Mouse (Mus musculus) 3T3-L1 (cell line): ENCODE measurements around the gene Galr3.

Experiments used
- DNase-seq: peaks from one replicate; pipeline ENCODE4 v3.0.0-alpha.2; 2015; ENCODE audit warnings: low read depth, low spot score

Galr3 gene

DNA sequence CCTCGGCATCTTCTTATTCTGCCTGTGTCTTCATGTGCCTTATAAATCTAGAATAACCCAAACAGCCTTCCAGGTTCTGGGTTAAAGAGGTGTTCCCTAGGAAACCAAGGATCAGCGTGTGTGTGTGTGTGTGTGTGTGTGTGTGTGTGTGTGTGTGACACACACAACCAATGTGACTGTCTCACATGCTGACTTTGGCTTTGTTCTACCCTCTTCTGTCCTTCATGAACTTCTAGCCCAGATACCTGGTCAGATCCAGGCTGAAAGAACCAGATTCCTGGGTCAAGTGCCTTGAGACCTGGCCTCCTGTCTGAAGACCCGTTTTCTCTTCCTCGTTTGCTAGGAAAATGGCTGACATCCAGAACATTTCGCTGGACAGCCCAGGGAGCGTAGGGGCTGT is at the start of gene Galr3:
Gene Galr3 (plus strand): TSS at position 301 of the 400 bp plus-strand sequence.
- no peak for DNase-seq

DNA sequence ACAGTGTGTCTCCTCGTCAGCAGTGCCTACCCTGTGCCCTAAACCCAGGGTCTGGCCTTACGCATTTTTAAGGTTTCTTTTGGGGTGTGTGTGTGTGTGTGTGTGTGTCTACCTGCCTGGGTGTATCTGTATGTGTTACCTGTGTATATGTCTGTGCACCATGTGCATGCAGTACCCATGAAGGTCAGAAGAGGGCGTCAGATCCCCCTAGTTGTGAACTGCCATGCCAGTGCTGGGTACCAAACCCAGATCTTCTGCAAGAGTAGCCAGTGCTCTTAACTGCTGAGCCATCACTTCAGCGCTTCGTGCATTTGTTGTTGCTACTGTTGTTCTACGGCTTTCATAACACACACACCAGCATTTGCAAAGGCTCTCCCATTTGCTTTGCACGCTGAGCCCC is 49.5 kb upstream of the Galr3 start:
- peak; percentile 9 for DNase-seq

DNA sequence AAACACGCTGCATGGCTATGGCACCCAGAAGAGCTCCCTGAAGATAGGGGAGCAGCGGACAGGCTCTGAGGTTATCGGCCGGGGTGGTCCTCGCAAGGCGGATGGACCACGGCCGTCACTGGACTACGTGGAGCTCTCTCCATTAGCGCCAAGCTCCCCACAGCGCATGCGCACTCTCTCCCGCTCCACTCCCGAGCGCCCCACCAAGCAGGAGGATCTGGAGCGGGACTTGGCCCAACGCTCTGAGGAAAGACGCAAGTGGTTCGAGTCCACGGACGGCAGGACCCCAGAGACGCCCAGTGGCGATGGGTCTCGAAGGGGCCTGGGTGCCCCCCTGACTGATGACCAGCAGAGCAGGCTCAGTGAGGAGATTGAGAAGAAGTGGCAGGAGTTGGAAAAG is 48.8 kb upstream of the Galr3 start:
- DNase-seq, result no peak

GRCm38 (mm10) chr15:78995916-78996315 is 45.8 kb upstream of the Galr3 start:
- no peak for DNase-seq

GRCm38 (mm10) chr15:78996663-78997062 is 45.0 kb upstream of the Galr3 start:
- no peak for DNase-seq

- DNase-seq, result no peak
Measured at GRCm38 (mm10) chr15:78998348-78998747, 43.3 kb upstream of the Galr3 start.

GRCm38 (mm10) chr15:78999586-78999985 is 42.1 kb upstream of the Galr3 start:
- DNase-seq, result no peak

DNA sequence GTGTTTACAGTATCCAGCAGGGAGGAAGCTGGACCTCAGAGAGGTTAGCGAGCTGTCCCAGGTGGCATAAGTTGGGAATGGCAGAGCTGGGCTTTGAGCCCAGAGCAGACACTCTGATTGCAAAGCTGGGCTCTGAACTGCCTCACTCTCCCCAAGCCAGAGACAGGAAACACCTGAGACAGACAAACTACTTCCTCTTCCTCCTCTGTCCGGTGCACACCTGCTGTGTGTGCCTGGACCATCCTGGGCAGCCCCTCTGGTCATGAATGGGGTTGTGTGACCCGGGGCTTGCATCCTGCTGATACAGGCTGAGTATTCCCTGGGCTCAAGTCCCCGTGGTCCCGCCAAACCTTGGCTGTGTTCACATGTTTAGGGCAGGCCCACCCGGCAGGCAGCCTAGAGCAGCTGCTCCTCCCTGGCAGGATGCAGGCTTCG is 41.3 kb upstream of the Galr3 start:
- no peak for DNase-seq

GRCm38 (mm10) chr15:79001559-79001958 is 40.1 kb upstream of the Galr3 start:
- DNase-seq, result no peak

DNA sequence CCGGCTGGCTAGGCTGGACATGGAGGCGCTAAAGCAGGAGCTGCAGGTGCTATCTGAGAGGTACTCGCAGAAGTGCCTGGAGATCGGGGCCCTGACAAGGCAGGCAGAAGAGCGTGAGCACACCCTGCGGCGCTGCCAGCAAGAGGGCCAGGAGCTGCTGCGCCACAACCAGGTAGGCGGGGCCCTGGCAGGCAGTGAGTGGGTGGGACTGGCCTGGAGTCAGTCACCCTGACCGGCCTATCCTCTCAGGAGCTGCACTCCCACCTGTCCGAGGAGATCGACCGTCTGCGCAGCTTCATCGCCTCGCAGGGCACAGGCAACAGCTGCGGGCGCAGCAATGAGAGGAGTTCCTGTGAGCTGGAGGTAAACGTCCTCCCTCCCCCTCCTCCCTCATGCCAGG is 39.6 kb upstream of the Galr3 start:
- no peak for DNase-seq

GRCm38 (mm10) chr15:79003079-79003478 is 38.6 kb upstream of the Galr3 start:
- no peak for DNase-seq

GRCm38 (mm10) chr15:79005581-79005980 is 36.1 kb upstream of the Galr3 start:
- DNase-seq, result no peak

GRCm38 (mm10) chr15:79006638-79007037 is 35.0 kb upstream of the Galr3 start:
- no peak for DNase-seq

- no peak for DNase-seq
Measured at GRCm38 (mm10) chr15:79007059-79007458, 34.6 kb upstream of the Galr3 start.

DNA sequence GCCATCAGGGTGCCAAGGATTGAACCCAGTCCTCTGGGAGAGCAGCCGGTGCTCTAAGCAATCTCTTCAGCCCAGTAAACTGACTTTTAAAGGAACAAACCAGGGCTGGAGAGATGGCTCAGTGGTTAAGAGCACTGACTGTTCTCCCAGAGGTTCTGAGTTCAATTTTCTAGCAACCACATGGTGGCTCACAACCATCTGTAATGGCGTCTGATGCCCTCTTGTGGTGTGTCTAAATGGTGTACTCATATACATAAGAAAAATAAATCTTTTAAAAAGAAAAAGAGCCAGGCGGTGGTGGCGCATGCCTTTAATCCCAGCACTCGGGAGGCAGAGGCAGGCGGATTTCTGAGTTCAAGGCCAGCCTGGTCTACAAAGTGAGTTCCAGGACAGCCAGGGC is 33.8 kb upstream of the Galr3 start:
- peak; percentile 51 for DNase-seq

DNA sequence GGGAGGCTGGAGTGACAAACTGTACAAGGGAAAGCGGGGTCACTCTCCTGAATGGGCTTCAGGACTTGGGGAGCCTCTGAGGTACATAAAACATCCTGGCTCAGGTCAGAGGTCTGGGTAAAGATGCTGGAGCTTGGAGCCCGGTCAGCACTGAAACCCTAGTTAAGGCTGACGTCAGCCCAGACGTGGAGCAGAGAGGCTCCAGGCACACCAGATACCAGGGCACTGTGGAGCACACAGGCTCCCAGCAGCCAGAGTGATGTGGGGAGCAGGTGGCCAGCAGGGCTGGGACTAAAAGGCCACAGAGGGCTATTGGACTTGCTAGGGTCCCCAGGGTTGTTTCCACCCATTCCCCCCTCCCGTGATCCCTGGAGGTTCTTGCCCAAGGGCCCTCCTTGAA is 32.0 kb upstream of the Galr3 start:
- no peak for DNase-seq

DNA sequence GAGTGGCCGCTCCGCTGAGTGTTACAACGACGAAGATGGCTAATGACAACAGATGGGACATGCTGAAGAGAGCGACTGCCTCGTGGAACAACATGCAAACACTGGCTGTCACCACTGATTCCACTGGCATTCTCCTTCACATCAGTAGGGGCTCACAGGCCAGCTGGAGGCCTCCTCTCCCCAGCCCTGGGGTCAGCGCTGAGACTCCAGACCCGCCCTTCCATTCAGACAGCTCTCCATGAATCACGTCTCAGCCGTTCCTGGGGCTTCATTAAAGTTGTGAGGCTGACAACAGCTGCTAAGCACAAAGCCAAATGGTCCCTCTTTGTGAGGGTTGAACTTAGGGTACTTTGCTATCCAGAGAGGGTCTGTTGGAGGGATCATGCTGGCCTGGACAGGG is 30.1 kb upstream of the Galr3 start:
- DNase-seq, result no peak

DNA sequence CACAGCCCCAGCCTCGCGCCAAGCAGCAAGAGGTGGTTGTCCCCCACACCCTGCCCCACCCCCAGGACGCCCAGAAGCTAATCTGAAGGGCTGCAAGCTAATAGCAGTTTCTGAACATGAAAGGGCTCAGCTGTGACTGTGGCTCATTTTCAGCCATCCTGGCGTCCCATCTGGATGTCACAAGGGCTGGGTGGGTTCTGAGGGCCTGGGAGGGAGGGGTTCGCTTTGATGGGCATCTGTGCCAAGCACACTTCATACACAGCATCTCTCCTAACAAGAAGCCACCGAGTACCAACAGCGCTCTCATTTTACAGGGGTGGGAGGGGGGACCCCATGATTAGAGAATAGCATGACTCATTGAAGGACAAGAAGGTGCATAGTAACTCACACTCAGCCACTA is 28.3 kb upstream of the Galr3 start:
- no peak for DNase-seq

DNA sequence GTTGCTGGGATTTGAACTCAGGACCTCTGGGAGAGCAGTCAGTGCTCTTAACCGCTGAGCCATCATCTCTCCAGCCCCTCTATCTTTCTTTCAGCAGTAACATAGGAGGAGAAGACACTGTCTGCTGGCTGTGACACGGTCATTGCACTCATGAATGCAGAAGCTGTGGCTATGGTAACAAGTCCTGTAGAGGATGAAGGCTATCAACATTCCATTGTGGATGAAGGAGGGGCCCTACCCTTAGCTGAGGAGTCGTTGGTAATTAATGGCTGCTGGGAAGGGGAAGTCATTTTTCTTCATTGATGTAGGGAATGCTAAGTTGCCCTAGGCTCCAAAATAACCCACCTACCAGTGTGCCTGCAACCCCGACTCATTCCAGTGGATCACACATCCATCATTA is 23.5 kb upstream of the Galr3 start:
- no peak for DNase-seq

- peak; percentile 49 for DNase-seq
Measured at GRCm38 (mm10) chr15:79018886-79019285, 22.8 kb upstream of the Galr3 start.

- no peak for DNase-seq
Measured at GRCm38 (mm10) chr15:79022671-79023230, 18.9 kb upstream of the Galr3 start.

DNA sequence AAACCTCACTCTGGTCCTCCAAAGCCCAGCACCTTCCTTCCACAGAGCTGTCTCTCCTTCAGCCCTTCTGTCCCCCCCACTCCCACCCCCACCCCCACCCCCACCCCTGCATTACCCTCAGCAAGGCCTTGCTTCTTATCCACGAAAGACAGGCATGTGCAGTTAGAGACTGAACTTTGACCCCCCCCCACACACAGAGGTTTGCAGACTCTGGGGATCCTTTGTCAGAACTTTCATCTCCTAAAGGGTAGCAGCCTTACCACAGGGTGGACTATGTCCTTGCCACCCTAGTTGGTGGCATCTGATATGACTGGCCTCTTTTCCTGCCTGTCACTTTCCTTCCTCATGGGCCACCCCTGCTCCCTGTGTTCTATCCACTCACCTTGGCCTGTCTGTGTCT is 18.3 kb upstream of the Galr3 start:
- no peak for DNase-seq

DNA sequence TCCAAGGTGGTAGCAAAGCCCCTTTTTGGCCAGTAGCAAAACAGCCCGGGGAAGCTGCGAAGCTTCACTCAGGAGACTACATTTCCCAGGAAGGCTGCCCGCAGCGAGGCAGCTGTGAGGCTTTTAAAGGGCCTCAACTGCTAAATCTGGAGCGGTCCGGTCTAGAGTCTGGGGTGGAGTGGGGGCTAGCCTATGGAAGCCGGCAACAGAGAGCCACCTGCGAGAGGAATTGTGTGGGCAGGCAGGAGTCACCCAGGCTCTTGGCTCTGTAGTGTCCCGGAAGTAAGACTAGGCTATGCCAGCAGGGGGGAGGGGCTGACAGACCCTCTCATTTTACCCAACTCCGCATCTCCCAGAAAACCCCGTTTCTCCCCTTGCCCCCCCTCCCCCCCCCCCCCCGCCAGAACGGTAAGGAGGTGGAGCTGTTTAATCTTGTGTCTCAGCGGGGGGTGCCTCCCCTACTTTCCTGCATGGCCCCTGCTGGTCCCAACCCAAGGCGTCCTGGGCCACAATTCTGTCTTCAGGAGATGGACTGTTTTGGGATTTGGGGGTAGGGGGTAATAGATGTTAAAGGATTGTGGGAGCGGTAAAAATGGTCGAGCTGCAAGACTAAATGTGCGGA is 15.9 kb upstream of the Galr3 start:
- DNase-seq, result no peak
